Mouse (Mus musculus) bone marrow, adult 2 months (tissue): Measurements from ENCODE around the gene Mast4. TPM values are rescaled to one million over a fixed set of nuclear protein-coding genes. Genes with fewer than 3 reads are reported as not detected.

ENCODE experiments used
- H3K27ac ChIP-seq: fragments of 200-500 bp; 2 replicates; pipeline ENCODE4 v1.5.1; 2012; ENCODE audit warnings: low read depth, mild to moderate bottlenecking, control low read depth, inconsistent platforms, low read length; ENCODE audit not compliant: control insufficient read depth, poor library complexity, insufficient read depth
- H3K4me1 ChIP-seq: fragments of 200-500 bp; 2 replicates; pipeline ENCODE4 v1.6.1; 2011; ENCODE audit warnings: low read length; ENCODE audit not compliant: control insufficient read depth, insufficient read depth
- H3K4me3 ChIP-seq: fragments of 200-500 bp; replicated peaks from 2 replicates; pipeline ENCODE3; 2011; ENCODE audit warnings: mild to moderate bottlenecking, low read depth, low read length, control low read depth; ENCODE audit not compliant: control insufficient read depth
- CTCF ChIP-seq: fragments of 200-500 bp; IDR thresholded peaks from 2 replicates; pipeline ENCODE4 v1.5.1; 2011; ENCODE audit warnings: low read length, control low read depth; ENCODE audit not compliant: control insufficient read depth, insufficient read depth
- POLR2A ChIP-seq: fragments of 200-500 bp; IDR thresholded peaks from 2 replicates; pipeline ENCODE4 v1.6.1; 2011; ENCODE audit warnings: low read depth, mild to moderate bottlenecking, control low read depth, low read length, borderline replicate concordance; ENCODE audit not compliant: control insufficient read depth
- WGBS: fragments of 180-500 bp; shearing (Covaris S2); methylation state at CpG from one replicate; pipeline ENCODE4 v1.1.7; 2018; 5-methylcytosine and 5-hydroxymethylcytosine counted together
- polyA plus RNA-seq: library from polyadenylated mRNA; stranded (reverse); fragments of >200 nt; gene quantifications from 2 replicates; pipeline ENCODE4 v1.2.4, GENCODE M21; 2011; ENCODE audit warnings: low replicate concordance; ENCODE audit not compliant: missing spikeins, insufficient read depth, insufficient read length

The Mast4 gene
- polyA plus RNA-seq, 1 experiment = 6.7 TPM

DNA sequence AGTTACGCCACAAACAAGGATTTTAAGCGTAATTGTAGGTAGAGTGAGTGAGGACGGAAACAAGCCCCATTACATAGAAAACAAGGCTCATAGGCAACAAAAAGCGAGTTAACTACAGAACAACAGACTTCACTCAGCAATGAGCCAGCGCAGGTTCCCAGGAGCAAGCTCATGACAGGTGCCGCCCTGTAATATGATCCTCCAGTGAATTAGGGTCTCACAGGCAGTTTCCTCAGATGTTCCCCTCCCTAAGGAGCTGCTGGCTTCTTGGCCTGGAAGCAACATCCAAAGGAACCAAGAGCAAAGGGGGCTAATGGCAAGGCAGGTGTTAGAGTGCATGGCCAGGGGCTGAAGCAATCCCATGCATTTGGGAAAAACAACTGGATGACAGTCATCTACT lies 31.8 kb downstream of the Mast4 start:
- 83% methylated on average over 6 of the region's 6 CpGs for WGBS
- Histone ChIP-seq H3K4me1 (no peaks in the 10 kb centered on the region), H3K27ac (no peak overlapping the region), H3K4me3 (no peak overlapping the region)
- TF ChIP-seq CTCF (no peak), POLR2A (no peak)

DNA sequence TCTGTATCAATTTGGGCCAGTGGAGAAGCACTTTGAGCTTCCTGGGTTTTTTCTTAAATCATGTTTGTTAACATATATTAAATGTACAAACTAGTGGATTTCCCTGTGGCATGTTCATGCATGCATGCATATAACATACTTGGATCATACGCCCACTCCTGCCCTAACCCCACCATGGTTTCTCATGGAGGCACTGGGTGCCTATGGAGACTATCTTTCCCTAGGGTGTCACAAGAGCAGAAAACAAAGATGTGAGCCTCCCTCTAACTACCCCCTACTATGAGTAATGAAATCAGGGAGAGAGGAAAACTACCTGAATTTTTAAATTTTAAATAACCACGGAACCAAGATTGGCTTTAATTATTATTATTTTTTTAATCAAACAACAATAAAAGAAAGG lies 32.2 kb downstream of the Mast4 start:
- TF ChIP-seq POLR2A (no peak), CTCF (no peak)
- Histone ChIP-seq H3K27ac (no peak overlapping the region), H3K4me3 (no peak overlapping the region), H3K4me1 (no peaks in the 10 kb centered on the region)
- 93% methylated on average over 2 of the region's 2 CpGs for WGBS

DNA sequence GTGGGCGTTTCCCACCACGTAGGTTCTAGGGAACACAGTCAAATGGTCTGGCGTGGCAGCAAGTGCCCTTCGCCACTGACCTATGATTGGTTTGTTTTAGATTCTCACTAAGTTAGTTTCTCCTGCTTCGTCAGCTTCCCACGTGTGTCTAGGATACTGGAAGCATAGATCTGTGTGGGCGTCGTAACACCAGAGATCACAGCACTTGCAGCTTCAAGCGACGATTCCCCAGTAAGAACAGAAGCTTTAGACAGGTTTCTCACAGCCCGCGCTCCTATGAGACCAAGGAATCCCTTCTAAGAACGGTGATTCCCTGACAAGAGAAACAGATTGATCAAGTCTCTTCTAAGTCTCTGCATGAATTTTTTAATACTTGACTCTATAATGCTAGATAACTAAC lies 39.9 kb downstream of the Mast4 start:
- no peak overlapping the region for H3K27ac ChIP-seq
- no peaks in the 10 kb centered on the region for H3K4me1 ChIP-seq
- TF ChIP-seq CTCF = no peak
- no peak for TF ChIP-seq POLR2A
- 89% methylated on average over 13 of the region's 13 CpGs for WGBS
- H3K4me3 ChIP-seq = no peak overlapping the region

DNA sequence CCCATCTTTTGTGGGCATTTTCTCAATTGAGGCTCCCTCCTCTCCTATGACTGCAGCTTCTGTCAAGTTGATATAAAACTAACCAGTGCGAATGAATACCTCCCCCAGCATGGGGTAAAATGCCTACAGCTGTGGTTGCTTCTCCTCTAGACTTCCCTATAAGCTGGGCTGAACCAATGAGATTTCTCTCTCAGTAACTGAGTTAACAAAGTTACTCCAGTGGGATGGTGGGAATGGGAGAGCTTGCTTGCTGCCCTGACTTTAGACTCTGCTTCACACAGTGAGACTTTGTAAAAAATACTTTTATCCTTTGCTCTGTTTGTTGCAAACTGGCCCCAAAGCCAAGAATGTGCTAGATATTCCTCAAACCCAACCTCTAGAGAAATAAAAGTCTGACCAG lies 41.2 kb downstream of the Mast4 start:
- WGBS = 74% methylated on average over 1 of the region's 1 CpGs

DNA sequence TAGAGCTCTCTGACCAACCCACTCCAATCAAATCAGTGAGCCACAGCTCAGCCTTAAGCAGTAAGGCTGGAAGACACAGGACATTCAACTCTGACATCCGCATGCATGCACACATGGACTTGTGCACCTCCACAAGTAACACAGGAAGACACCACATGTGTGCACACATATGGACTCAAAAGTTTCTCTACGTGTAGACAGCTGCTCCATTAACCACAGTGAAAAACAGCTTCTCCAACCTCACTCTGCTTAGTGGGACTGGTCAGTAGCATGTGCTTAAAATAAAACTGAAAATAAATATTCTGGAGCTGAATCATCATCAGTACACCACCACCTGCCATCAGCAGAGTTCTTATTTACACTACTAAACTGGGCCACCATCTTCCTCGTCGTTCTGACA lies 43.2 kb downstream of the Mast4 start:
- Histone ChIP-seq H3K4me3 (no peak overlapping the region), H3K4me1 (no peaks in the 10 kb centered on the region), H3K27ac (no peak overlapping the region)
- WGBS = 77% methylated on average over 4 of the region's 4 CpGs
- TF ChIP-seq CTCF (no peak), POLR2A (no peak)

More for the DNA sequence above, 41.2 kb downstream of the Mast4 start:
- Histone ChIP-seq H3K27ac (no peak overlapping the region), H3K4me1 (no peaks in the 10 kb centered on the region), H3K4me3 (no peak overlapping the region)
- TF ChIP-seq CTCF (no peak), POLR2A (no peak)

DNA sequence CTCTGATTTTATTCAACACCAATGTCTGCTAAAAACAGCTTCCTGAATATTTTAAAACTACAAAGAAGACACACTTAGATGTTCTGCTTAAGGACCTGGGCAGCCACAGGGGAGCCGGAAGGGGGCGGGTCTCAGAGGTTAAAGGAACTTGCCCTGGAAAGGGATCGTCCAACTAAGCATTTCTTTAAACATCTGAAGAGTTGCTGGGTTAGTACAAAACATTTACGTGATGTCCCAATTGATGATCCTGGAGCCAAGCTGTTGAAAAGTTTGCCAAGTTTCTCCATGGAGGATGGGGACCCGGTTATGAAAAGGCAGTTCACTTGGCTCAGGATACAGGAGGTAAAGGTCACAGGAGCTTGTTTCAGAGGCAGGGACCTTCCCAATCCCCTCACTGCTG lies 48.5 kb downstream of the Mast4 start:
- Histone ChIP-seq H3K27ac (no peak overlapping the region), H3K4me1 (no peaks in the 10 kb centered on the region), H3K4me3 (no peak overlapping the region)
- TF ChIP-seq POLR2A = no peak
- no peak for TF ChIP-seq CTCF
- 93% methylated on average over 5 of the region's 5 CpGs for WGBS

DNA sequence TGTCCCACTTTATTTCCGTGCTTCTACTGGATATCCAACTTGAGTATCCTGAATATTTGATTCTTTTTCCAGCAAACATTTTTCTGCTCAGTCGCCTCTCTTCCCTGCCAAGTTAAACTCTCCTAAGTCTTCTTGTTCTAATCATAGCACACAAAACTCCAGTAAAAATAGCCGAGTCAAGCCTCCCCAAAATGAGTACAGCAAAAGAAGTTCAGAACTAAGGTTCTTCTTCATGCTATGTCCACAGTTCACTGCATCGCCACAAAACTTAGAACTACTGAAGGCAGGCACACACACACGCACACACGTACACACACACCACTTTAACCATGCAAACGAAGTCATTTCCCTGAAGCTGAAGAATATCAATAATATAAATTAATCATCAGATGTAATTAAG lies 49.3 kb downstream of the Mast4 start:
- no peaks in the 10 kb centered on the region for H3K4me1 ChIP-seq
- TF ChIP-seq CTCF (no peak), POLR2A (no peak)
- H3K27ac ChIP-seq = no peak overlapping the region
- WGBS = 81% methylated on average over 7 of the region's 7 CpGs
- H3K4me3 ChIP-seq = no peak overlapping the region

DNA sequence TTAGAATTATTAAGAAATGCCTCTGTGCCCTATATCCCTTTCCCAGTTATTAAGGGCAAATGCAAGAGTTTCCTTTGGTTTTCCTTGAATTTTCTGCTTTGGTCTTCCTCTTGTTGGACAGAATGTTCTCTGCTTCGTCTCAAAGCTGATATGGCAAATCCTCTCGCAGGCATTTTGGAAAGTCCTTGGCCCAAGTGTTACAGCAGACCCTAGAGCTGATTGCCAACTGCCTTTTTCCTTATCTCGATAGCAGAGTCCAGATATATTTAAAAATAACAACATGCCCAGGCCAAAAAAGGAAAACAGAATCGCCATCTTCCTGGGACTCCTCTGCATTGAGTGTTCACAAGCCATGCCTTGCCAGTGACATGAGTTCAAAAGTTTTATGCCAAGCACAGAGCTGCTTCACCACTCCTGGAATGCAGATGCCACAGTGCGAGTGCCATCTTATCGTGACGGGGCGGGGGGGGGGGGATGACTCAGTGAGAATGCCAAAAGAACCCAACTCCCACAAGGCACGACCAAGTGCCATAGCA lies 63.4 kb downstream of the Mast4 start:
- WGBS = 73% methylated on average over 9 of the region's 9 CpGs
- TF ChIP-seq POLR2A (no peak), CTCF (no peak)

DNA sequence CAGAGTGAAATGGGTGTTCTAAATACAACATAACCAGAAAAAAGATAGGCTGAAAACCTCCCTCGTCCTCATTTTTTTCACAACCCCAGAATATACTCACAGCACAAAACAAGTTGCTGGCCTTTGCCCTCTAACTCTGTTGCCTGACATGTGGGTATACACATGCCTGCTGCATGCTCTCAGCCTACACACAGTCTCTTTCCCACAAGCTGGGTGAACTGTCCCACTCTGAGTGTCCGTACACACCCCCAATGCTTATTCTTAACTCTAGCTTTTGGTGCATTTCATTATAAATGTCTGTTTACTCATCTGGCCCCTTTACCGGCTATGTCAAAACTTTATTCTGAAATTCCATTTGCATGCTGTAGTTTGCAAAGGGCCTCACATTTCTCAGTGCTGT lies 71.6 kb downstream of the Mast4 start:
- Histone ChIP-seq H3K4me1 (no peaks in the 10 kb centered on the region), H3K27ac (no peak overlapping the region), H3K4me3 (no peak overlapping the region)
- no peak for TF ChIP-seq CTCF
- no peak for TF ChIP-seq POLR2A
- 85% methylated on average over 3 of the region's 3 CpGs for WGBS

More for the DNA sequence above, 63.4 kb downstream of the Mast4 start:
- Histone ChIP-seq H3K4me1 (no peaks in the 10 kb centered on the region), H3K27ac (no peak overlapping the region), H3K4me3 (no peak overlapping the region)
